Mouse (Mus musculus) kidney, postnatal 10 days (tissue): ENCODE data around the gene Tns3.

ENCODE experiments used
- DNase-seq: peaks from one replicate; pipeline ENCODE4 v3.0.0; 2021; ENCODE audit warnings: mixed read lengths

Gene Tns3

DNA sequence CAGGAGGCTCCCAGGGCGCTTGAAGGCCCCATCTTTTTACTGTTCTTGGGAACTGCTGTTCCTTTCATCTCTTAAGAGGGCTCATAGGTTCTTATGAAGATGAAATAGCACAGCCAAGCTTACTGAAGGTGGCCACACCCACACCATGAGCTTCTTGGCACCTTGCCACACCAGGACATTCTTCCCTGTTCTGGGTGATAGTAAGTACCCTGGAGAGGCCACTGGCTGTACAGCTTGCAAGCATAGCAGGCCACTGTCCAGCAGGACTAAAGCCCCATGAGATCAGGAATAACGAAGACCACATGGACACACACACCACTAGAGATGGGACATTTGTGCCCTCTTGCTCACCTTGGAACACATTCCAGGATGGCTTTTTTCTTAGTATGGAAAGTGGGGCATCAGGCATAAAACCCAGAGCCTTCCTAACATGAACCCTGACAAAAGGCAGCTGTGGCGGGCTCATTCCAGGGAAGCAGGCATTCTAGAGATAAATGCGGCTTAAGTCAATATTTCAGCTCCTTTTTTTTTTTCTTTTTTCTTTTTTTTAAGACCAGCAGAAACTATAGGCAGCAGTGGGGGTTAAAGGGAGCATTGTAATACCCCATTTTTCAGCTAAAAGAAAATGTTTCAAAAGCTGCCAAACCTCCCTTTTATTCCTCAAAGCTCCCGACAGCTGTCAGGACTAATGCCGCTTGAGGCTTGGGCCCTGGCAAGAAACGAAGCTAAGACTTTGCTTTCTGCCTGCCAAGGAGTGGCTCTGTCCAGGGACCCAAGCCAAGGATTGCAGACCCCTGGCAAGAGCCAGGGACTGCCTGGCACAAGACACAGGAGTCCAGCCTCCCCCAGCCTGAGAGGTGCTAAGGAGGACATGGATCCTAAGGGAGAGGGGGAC is 150.7 kb downstream of the Tns3 start:
- peak; percentile 78 for DNase-seq

DNA sequence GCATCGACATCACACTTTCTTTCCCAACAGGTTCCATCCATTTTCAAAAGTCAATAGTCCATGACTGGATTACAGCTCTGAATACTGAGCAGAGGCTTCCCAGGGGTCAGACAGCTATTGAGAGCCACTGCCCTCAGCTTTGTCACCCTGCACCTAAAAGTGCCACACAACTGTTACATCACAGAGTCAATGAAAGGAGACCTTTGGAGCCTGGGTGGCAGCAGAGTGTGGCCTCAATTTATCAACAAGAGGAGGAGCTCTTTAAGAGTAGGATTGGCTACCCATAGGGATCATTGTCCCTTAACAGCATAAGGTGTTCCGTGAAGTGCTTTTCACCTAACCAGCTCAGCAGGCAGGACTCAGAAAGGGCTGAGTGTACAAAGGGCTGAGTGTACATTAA is 154.0 kb downstream of the Tns3 start:
- DNase-seq, result no peak

DNA sequence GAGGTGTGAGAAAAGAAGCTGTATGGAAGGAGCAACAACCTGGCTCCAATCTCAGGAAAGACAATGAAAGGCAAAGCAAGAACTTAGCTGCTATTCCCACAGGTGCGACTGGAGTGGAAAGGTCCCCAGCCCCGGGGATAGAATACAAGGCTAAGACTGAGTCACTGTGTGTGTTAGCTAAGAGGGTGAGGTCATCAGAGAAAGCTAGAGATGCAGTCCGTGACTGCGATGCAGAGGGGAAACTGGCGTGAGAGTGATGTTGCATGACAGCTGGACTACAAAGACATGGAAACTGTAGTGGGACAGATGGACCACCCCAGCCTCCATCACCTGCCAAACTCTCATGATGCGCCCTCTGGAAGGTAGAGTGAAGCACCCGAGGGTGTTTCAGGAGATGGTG is 154.7 kb downstream of the Tns3 start:
- no peak for DNase-seq

DNA sequence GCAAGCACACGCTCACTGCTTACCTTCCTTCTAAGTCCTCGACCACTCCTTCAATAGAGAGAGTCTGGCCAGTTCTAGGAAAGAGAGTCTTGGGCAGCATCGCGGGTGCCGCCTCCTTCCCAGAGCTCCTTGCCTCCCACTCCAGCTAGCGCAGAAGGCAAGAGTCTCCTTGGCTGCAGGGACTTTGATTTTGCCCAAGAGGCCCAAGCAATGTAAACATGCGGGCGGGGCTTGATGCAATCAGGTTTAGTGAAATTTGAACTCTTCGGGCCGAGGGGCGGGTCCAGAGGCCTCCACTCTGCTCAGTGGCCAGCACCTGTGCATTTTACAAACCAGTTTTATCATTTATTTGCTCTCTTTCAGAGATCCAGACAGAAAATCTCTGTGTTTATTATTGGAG is 160.6 kb downstream of the Tns3 start:
- peak; percentile 80 for DNase-seq

DNA sequence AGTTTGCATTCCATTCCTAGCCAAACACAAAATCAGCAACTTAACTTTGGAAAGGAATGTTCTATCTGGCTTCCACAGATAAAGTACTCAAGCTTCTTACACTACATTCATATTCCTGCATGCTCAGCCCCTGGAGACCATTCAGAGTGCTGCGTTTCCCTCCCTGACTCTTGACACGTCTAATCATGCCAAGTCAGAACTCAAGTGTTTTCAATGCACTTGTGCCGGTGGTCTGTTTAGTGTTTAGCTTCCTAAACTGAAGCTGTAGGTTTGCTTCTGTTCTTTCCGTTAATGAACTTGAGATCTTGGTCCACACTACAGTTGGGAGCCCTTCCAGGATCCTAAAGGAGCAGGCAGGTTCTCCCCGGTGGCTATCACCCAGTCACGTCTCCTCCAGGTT is 163.5 kb downstream of the Tns3 start:
- no peak for DNase-seq

DNA sequence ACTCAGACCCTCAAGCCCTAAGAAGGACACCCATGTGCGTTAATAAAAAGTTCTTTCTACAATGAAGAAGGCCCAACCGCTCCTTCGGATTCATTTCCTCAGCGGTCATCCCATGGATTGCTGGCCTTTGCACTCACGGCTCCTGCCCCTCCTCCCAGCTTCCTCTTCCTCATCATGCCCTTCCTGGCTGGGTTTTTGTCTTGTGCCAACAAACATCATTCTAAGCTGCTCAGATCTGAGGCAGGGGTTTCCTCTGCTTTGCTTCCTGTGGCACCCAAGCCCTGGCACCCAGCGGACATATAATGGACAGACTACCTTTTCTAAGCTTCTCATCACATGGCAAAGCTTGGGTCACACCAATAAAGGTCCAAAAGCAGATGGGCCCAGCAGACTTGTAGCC is 167.2 kb downstream of the Tns3 start:
- DNase-seq, result no peak

DNA sequence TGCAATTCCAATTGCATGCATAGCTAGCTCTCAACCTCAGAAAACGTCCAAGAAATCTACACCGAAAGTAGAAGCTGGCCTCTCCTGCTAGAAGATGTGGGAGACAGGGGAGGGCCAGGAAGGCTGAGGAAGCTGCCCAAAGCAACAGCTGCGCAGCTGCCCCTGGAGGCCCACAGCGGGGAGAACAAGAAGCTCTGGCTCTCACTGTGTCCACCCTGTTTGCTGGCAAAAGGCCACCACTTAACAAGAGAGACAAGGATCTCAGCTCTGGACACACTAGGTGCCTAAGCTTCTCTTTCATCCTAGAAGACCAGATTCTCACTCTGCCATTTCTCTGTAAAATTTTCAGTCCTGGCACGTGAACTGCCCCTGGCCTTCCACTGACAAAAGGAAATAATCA is 167.6 kb downstream of the Tns3 start:
- peak; percentile 78 for DNase-seq

DNA sequence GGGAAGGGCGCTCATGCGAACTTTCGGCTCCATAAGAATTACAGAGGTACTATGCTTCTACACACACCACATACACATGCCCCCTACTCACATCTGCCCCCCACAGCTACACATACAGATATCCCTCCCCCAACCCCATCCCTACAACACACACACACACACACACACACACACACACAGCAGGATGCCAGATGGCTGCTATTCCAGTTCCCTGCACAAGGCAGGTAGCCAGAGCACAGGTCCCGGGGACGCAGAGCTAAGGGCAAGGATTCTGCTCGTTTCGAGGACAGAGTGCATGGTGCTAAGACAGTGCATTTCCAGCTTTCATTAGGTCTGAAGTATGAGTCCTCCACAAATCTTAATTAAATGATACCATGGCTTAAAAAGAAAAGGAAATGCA is 168.5 kb downstream of the Tns3 start:
- no peak for DNase-seq

DNA sequence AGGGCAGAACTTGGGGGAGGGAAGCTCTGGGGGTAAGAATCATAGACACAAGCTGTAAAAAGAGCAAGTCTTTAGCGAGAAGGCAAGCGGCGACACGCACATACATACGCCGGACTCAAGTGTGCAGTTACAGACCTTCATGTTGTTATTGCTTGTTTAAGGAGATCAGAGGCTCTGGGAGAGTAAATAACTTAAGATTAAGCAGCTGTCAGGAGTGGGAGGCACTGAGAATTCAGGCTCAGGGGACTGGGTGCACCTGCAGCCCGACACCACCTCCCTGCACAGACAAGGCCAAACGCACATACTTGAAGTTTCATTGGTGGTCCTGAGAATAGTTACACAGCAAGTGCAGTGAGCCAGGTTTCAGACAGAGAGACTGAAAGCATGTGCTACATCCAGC is 169.3 kb downstream of the Tns3 start:
- no peak for DNase-seq

DNA sequence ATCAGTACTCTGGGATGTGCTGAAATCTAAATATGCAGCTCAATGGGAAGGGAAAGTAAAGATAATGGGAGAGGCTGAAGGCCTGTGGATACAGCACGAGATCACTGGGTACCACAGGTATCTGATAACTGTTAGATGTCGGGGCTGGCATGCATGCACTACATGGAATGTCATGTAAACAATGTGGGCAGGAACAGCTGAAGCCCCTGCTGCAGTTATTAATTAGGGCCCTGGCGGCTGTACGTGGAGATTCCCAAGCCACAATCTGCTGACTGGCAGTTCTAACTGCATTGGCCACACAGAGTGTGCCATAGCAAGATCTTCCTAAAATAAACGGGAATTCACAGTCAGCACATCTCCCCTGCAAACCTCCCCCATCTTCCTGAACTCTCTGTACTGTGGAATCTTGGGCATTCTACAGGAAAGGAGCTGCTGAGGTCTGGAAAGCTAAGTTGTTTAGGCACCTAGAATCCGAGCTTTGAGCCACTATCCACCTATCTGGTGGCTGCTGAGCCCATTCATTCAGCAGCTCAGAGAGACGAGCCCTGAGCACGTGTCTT is 170.3 kb downstream of the Tns3 start:
- DNase-seq, result no peak

DNA sequence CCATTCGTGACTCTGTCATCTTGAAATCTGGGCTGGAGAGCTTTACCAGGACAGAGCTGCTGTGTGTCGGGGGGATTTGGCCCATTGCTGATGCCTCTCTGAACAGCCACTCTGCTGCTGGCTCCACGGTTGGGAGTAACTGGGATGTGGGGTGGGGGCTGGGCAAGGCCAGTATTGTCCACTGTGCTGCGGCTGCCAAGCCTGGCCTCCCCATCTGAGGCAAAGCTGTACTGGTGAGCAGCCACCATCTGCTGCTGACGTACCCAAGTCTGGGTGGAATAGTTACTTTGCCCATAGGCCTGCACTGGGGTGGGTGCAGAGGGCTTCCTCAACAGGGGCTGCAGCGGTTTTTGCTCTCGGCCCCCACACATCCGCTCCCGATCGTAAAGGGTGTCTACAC is 172.0 kb downstream of the Tns3 start:
- DNase-seq, result no peak

DNA sequence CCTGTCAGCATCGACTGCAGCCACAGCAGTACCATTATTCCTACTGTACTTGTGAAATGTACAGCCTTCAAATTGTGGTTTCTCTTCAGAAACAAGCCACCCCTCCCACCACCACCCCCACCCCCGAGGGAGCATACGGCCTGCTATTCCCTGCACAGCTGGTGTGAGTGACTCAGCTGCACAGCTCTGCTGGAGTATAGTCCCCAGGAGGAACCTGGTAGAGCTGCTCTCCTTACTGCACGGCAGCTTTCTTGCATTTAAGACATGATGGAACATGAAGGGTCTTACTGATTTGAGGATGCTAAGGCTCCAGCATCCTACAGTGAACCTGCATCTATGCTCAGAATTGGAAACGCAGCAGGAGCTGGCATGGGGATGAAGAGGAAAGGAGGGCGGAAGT is 176.1 kb downstream of the Tns3 start:
- no peak for DNase-seq

DNA sequence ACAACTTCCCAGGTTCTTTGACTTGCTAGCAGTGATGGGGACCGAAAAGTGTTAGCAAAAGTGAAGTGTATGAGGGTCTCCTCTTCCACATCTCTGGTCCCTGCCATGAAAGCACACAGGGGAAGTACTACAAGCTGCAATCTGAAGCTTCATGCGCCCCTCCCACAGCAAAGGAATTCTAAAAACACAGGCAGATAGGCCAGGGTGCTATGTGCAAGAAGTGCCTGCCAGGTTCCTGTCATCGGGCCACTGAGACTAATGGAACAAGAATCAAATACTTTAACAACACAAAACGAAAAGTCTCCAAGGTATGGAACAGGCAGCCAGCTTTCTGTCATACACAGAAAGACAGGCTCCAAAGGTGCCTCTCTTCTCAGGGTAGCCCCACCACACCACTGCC is 177.8 kb downstream of the Tns3 start:
- no peak for DNase-seq

DNA sequence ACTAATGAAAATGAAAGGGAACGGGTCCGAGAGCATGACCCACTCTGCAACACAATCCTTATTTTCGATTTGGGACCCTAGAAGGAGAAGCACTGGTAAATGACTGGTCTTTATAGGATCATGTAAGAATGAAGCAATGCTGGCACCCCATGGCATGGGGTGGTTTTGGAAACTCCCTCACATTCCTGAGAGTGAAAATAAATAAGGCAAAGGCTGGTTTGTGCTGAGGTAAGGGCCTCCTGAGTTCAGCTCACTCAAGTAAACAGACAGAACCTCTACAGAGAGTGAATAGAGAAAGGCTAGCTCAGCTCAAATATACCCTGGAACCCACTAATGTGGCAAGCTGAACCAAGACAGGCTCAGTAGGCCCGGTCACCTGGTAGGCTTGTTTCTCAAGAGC is 179.8 kb downstream of the Tns3 start:
- no peak for DNase-seq

DNA sequence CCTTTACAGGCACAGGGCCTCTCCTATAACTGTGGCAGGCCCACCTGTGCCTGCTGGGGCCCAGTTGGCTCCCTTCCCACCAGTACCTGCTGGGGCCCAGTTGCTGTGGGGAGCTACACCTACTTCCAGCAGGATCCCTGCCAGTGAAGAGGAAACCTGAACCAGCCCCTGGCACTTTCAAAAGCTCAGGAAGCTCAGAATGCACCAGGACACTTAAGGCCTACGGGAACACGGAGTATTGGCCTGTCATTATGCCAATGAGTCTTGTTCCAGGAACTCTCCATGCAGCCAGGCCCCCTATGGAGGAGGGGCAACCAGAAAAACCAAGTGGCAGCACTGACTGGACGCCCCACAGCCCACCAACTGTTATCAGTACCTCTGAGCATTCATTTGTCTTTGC is 181.6 kb downstream of the Tns3 start:
- DNase-seq, result no peak

DNA sequence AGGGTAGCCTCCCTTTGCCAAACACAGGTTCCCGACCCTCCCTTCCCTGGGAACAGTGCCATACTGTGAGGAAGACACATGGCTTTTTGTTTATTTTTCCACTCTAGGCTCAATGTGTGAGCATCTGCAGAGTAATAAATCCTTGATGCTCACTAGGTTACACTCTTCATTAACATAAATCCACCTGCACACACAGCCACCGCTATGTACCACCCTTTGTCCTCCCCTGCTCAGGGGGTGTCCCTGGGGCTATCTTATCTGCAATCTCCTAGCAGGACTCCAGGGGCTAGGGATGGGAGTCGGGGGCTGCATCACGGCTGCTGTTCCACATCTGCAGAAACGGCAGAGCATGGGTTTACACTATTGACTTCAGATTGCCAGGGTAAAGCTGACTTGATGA is 182.4 kb downstream of the Tns3 start:
- DNase-seq, result no peak

DNA sequence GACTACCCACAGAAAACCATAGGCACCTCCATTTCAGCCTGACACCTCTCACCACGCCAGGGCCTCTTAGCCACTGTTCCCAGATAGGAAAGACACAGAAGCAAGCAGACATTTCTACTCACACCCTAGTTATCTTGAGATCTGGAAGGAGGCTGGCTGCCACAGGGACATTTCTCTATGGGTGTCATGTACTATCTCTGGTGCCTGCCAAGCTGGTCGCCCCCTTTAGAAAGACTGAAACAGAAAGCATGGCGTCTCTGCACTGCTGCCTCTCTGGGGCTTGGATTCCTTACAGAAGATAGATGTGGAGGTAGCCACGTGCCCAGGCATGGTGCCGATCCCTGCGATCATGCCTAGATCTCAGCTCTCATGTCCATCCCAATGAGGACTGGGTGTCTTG is 182.8 kb downstream of the Tns3 start:
- no peak for DNase-seq

DNA sequence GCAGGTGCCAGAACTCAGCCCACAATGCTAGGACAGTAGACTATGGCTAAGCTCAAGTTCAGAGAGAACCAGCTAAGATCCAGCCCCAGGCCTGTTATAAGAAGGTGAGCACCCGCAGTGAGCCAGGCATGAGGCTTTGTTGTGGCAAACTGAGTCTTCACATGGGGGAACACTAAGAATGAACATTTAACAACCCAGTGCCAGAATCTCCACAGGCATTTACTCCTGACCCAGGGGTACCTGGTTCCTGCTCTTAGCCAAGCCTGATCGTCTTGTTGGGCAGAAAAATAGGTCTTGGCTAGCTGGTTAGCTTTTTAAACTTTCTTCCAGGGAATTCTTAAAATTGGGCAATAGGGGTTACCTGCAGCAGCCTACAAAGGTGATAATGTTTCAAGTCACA is 184.5 kb downstream of the Tns3 start:
- no peak for DNase-seq

DNA sequence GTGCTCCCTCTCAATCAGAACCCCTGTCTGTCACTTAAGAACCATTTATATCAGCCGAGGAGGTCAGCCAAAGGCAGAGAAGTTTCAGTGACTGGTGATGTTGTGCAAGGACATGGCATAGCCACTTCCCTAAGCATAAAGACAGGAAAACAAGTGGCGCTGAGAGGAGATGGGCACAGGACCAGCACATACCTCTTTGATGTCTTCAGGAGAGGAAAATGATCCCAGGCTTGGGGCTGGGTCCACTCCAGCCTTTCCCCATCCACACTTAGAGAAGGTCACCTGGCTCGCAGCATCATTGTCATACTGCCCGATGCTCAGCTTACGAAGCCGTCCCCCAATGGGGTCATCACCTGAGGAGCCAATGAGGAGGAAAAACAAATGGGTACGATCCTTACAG is 185.0 kb downstream of the Tns3 start:
- no peak for DNase-seq

DNA sequence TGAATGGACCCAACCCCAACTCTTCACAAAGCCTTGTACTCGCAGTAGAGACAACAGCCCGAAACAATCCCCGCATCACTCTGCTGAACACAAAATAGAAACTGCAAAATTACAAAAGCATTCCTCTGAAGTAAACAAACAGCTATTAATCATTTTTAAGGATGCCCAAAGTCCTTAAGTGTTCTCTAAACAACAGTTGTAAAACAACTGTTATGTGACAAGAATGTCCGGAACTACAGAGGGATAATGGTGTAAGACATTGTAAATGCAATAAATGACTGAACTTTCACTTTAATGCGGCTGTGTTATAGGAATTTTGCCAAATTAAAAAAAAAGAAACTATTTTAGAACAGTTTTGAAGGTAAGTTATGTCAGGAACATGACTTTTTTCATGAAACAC is 190.7 kb downstream of the Tns3 start:
- DNase-seq, result no peak

DNA sequence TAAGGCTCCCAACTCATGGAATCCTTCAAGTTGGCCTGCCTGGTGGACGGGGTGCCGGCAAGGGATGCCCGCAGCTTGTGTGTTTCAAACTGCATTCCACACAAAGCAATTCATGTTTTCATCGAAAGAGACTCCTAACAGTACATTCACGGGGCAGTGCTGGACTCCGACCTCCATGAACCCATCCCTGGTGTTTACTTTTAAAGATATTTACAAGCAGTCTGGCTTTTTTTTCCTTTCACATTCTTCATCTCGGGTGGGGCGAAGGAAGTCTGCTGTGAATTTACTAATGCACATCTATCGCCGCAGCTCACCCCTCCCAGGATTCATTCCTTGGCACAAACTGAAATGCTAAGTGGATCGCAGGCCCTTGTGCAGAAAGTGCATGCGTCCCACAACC is 191.9 kb downstream of the Tns3 start:
- no peak for DNase-seq

DNA sequence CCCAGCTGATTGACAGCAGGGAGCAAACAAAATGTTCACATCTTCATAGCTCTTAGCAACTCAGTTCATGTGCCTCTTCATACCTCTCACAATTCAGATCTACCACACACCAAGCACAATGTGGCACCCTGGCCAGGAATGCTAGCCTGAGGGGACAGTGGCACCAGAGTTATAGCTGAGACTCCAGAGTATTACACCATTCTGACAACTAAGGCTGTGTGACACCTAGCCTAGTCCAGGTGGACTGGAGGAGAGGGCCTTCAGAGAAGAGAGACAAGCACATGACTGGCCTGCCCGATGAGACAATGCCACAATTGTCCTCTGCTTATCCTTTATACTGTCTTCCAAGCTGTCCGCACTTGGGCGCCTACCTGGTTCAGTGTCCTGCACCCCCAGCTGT is 192.8 kb downstream of the Tns3 start:
- no peak for DNase-seq

DNA sequence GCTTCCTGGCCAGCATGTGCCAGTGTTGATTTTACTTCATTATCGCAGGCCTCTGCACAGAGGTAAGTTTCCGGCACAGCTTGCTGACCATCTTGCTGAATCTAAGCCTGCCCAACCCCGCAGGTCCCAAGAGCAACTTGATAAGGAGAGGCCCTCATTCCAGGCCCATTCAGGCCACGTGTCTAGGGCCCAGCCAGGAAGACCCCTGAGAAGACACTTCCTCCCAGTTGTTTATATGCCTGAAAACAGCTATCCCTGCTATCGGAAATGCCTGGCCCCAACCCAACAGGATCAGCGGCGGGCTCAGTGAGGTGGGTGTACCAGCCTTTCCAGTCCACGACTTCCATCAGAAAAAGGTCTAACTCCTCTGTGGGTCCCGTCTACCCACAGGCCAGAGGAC is 194.8 kb downstream of the Tns3 start:
- DNase-seq, result peak; percentile 60

DNA sequence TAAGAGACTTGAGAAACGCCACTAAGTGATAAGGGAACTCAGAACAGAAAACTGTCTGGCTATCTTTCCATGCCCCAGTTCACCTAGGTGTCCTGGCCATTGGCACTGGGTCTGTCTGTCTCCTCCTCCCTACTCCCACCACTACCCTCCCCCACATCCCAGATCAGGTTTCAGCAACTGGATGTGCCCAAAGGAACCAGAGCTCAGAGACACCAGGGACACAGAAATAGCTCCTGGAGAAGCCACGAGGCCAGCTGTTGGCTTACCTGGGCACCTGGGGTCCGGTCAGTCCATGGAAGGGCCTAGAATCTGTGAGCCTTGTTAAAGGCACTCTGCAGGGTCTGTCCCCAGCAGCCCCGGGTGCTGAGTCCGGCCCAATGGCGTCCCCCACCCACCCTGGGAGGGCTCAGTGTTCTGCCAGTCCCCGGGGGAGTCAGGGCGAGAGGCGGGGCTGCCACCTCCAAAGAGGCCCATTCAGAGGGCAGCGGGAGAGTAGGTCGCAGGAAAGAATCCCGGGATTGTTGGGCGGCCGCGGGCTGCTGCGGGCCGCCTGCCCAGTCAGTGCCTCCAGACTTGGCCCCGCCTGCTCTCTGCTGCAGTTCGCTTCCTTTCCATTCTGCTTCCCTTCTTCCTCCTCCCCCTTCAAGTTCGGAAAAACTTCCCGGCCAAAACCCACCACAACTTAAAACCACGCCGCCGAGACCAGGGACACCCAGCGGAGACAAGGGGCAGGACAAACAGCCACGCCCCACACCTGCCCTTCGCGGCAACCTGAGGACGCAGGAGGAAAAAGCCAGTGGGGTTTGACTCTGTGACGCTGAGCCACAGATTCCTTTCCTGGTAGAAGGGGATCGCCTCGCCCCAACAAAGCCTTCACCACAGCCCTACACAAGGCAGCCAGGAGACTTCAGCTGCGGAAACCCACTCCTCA is 195.9 kb downstream of the Tns3 start:
- DNase-seq, result peak; percentile 85
